Mouse (Mus musculus) thymus, postnatal 14 days (tissue): Measurements from ENCODE around the gene Llgl2.

ENCODE experiments used
- DNase-seq: peaks from one replicate; pipeline ENCODE4 v3.0.0; 2021

The Llgl2 gene

DNA sequence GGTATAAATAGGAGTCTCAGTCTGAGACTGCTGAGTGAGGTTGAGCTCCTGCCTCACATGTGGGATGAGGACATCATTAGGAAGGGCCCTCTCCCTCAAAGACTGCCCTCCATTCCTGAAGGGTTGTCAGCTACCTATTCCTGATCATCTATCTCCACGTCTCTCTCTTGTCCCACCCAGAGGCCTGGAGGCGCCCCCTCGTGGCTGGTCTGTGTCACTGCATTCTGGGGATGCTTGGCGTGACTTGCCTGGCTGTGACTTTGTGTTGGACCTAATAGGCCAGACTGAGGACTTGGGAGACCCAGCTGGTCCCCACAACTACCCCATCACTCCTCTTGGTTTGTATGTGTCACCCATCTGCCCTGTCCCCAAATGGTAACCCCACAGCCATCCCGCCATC, 57.2 kb downstream of the Llgl2 start:
- peak; percentile 57 for DNase-seq

DNA sequence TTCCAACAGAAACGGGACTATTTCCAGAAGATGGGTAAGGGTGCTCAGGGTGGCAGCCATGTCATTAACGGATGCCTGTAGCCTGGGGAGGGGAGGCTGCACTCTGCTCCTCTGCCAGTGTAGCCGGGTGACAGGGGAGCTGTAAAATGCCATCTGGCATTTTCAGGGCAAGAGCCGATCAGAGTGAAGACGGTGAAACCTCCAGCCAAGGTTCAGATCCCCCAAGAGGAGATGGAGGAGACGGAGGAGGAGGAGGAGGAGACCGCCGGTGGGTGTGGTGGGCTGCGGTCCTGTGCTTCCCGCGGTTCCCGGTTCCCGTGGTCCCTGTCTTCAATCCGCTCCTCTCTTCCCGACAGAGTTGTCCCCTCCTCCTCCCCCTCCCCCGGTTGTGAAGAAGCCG, 59.4 kb downstream of the Llgl2 start:
- no peak for DNase-seq

- no peak for DNase-seq
Measured at GRCm38 (mm10) chr11:115884361-115884760, 60.5 kb downstream of the Llgl2 start.

- DNase-seq = no peak
Measured at GRCm38 (mm10) chr11:115885281-115885680, 61.4 kb downstream of the Llgl2 start.

DNA sequence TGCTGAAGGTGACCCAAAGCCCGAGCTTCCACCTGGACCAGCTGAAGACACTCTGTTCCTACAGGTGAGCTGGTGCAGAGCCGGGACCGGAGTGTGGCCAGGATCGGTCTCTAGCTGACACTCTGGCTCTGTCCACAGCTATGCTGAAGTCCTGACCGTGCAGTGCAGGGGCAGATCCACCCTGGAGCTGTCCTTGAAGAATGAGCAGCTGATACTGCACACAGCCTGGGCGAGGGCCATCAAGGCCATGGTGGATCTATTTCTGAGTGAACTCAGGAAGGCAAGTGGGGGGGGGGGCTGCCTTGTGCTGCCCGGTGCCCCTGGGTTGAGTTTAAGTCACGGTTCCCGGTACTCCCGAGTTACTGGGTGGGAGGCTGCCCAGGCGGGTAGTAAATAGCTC, 62.6 kb downstream of the Llgl2 start:
- DNase-seq = no peak

DNA sequence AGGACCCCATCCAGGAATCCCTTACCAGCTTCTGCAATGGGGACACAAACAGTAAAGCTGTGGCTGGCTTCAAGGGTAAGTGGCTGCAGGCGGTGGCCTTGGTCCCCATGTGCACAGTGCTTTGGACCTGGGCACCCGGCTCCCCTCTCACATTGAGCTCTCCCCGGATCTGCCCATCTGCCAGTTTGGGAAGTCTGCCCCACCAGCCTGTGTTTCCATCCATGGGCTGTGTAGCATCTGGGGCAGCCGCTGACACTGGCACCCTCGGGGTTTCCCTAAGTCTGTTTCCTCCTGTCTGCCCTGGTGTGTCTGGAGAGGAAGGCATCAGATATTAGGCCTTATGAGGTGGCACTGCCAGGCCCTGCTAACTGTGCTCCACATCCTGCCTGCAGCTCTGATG, 64.2 kb downstream of the Llgl2 start:
- no peak for DNase-seq

DNA sequence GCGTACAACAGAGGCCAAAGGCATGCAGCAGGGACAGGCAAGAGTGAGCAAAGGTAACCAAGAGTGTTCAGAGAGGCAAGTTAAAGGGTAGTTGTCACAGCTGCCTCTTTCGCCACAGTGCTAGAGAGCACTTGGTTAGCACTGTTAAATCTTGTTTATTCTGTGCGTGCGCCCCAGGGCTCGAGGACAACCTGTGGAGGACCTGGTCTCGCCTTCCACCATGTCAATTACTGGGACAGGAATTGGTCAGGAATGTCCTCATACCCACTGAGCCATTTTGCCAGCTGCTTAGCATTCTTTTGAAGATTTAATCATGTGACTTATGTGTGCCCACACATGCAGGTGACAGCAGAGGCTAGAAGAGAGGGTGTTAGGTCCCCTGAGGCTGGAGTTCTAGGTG, 65.3 kb downstream of the Llgl2 start:
- no peak for DNase-seq

- DNase-seq = no peak
Measured at GRCm38 (mm10) chr11:115892213-115892612, 68.4 kb downstream of the Llgl2 start.

DNA sequence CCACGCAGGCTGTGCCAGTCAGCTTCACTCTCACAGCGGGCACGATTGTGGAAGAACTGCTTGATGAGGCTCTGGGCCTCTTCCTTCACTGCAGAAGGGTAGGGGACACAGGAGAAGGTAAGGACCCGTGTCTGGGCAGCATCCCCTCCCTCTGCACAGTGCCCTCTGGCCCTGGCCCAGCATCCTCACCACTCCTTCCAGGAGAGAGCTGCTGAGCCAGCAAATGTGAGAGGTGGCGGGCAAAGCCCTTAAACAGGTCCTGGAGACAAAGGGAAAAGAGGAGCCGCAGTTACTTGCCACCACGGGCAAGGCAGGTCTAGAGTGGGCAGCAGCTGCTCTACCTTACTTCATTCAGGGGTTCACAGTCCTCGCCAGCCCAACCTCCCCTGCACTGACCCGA, 69.2 kb downstream of the Llgl2 start:
- no peak for DNase-seq

DNA sequence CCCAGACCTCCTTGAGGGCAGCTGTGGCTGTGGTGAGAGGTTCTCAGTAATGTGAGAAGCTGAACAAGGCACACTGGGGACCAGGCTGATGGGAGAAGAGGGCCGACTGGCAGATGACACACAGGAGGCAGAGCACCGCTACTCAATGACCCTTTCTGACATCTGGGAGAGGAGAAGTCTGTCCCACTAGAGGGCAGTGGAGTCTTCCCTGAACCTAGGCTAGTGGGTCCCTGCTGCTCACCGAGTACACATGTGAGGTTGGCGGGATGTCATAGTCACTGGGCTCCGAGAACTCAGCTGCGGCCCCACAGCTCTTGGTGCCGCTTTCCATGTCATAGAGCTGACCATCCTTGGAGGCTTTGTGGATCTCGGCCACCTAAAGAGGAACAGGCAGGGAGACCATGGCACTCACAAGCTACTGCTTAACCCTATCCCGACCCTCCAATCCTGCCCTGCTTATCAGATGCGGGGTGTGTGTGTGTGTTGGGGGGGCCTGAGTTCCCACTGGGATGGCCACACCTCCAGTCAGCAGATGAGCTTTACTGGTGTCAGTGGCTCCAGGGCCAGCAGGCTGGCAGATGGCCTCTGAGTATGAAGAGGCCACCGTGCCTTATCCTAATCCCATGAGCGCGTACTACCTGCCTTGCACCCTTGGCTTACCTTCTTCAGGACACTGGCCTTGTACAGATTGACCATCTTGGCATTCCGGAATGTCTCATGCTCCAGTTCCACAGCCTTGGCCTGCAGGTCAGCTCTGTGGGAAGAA, 71.1 kb downstream of the Llgl2 start:
- DNase-seq = peak; percentile 82

DNA sequence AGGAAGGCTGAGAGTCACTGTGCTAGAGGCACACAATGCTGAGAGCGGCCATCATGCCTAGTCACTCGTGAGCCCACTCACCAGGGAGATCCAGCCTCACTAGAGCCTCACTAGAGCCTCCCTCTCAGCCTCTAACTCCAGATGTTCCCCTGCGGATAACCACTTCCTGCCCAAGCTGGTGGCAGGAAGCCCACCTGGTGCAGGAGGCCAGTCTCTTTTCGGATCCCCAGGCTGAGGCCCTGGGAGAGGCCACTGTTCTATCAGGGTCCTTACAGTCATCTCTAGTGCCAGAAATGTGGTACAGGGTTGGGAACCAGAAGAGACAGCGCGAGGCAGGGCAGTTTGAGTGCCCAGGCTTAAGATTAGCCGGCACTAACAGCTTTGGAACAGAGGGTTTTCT, 74.6 kb downstream of the Llgl2 start:
- DNase-seq = peak; percentile 81

DNA sequence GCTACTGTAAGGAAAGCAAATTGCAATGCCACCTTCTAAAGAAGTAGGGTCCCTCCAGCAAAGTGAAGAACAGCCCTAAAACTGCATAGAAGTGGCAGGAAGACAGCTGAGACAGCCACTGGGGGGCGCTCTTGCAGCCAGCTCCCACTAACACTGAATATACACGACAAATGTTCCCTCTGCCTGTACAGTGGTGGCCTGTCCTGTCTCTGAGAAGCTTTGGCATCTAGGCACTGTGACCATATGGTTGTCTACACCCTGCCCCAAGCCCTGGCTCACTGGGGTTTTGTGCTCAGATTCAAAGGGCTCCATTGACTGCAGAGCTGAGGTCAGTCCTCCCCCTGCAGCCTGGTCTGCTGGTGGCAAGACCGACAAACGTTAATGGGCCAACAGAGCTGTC, 75.0 kb downstream of the Llgl2 start:
- peak; percentile 86 for DNase-seq

DNA sequence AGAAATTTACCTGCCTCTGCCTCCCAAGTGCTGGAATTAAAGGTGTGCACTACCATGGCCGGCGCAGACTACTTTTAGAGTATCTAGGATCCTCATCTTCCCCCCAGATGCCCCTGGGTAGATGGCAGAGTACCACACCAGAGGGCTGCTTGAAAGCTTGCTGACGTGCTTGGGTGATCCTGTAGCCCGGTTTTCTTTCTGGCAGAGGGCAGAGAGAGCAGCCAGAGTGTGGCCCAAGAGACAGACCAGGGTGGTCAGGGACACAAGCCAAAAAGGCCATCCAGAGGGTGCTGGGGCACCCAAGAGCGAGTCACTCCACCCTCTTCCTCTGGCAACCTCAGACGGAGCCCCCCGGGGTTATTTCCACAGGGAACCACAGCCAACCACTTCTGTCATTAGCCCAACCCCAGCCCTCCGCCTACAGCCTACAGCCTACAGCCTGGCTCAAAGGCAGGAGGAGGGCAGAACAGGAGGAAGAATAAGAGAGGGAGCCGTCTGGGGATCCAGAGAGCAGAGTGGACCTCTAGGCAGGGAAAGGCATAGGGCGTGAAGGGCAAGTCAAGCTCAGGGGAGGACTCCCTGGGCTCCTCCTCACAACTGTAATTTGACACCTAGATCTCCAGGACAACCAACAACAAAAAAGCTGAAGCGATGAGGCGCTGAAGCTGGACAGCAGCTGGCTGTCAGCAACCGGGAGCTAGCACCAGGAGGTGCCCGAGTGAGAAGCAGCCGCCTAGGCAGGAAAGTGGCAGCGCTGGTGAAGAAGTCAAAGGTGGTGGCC, 75.8 kb downstream of the Llgl2 start, which contains the start of gene Smim5:
Gene Smim5, plus strand, starts transcription at position 481 of the 781 bp plus-strand sequence.
- DNase-seq = peak; percentile 64

DNA sequence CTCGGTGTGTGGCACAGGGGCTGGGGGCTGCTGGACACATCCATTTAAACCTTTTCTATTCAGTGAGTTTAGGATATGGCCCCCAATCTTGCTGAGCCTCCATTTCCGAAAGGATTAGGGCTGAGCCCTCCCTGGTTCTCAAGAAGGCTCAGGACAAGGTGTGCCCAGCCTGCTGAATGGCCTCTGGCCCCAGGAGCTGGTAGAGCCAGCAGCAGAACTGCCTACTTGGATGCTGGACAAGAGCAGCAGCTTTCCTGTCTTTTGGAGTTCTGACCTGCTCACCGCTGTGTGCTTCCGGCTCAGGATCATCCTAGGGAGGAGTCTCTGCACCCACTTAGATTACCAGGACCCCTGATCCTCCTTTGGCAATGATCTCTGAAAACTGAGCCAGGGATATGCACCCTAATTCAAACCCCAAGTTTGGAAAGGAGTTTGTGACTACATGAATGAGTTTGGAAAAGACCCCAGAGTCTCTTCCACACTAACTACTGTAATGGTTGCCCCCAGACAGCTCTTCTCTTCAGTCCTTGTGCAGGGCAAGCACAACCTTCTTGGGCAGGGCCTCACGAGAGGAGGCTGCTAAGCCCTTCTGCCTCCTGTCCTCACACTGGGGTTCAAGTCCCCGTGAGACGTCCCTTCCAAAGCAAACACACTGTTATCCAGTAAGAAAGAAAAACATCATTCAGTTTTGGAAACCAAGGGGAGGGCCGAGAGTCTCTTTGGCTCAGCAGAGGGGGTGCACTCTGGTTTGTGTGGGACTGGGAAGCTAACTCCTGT, 76.9 kb downstream of the Llgl2 start:
- DNase-seq = no peak

GRCm38 (mm10) chr11:115901338-115902161, 77.7 kb downstream of the Llgl2 start:
- peak; percentile 65 for DNase-seq

DNA sequence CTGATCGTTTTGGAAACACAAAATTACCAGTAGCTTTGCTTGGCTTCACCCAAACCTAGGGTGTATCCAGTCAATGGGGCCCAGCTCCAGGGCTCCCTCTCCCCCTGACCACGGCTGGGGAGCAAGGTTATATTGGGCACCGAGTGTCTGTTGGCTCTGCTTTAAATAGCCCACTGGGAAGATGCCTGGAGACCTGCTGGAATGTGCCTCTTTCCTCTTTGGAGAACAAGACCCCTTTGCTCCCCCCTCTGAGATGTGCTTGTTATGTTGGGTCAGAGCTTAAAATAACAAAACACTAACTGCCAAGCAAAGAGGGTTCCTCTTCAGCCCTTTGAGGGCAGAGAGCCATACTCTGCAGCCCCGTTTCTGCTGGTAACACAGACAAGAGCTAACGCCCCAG, 78.3 kb downstream of the Llgl2 start:
- DNase-seq = no peak

DNA sequence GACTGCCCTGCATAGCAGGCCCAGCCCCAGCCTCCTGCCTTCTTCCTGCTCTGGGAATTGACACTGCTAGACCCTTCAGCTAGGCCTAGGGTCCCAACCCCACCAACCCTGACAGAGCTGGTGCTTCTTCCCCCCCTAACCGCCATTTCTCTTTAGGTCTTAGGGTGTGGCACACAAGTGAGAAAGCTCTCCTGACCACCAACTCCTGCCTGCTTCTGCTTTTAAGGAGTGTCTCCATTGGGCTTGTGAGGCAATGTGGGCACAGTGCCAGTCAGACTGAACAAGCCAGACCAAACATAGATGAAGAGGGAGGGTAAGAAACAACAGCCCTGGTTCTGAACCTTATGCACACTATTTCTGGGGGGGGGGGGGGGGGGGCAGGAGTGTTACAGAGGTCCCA, 79.0 kb downstream of the Llgl2 start:
- peak; percentile 26 for DNase-seq

DNA sequence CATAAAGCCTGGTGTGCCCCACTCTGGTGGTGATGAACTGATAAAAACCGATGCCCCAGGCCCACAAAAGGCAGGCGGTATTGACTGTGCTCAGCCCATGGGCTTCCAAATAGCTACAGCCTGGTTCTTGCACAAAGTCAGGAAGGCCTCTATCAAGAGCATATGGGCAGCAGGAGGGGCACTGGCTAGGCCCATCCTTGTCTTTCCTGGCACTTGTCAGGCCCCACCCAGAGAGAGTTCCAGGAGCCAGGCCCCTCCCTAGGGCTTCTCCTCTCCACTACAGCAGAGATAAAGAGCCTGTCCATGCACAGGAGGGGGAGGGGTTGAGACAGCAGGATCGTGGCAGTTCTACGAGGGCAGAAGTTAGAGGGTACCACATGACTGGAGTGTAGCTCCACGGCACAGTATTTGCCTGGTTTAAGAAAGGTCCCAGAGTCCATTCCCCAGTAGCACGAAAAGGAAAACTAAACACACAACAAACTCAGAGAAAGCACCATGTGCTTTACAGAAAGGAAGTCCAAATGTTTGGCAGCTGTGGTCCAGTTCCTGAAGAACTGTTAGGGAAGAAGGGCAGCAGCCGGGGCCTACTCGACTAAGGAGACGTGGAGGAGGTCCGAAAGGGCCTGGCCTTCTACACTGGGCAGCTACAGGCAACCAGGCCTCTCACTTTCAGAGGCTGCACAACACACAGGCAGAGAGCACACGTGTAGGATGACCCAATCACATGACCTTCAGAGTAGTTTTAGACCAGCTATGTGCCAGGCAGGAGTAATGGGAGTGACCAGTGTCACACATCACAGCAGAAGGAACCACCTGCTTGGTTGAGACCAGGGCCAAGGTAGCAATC, 79.8 kb downstream of the Llgl2 start:
- no peak for DNase-seq

DNA sequence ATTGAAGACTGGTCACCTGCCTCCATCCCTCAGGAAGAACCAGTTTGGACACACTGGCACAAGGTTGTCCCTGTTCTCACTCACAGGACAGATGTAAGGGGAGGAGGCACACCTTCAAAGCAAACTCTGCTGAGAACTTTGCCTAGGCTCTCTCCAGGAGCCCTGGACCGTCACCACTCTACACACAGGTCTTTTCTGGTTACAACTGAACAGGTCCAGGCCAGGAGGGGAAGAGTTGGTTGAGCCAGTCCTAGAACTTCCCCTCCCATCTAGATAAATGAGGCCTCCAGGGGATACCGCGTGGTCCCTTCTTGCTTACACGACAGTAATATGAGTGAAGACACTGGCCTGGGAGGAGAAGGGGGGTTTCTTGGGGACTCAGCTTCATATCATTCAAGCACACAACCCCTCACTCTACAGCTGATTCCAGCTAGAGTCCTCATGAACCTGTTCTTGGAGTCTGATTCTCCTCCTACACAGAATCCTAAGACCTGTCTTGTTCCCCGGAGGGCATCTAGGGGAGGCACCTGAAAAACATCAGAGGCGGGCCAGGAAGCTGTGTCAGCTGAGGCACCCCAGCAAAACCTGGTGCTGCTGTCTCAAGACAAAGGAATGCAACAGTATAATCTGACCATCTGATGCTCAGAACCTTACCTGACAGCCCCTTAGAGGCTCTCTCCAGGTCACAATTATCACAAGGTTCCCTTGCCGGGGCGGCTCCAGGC, 80.5 kb downstream of the Llgl2 start:
- DNase-seq = peak; percentile 61
